Mouse (Mus musculus) limb, embryonic 11.5 days (tissue): ENCODE data around the gene N6amt1. TPM values are rescaled to one million over a fixed set of nuclear protein-coding genes. Genes with fewer than 3 reads are reported as not detected.

Source experiments
- ATAC-seq: fragments of 200-750 bp; cut with Nextera tagmentation; 2 replicates; pipeline ENCODE4 v1.8.0; 2017; ENCODE audit warnings: low read depth; ENCODE audit not compliant: insufficient number of reproducible peaks, low FRiP score, low TSS enrichment
- DNase-seq: peaks from one replicate; pipeline ENCODE4 v3.0.0-alpha.2; 2015; ENCODE audit warnings: low spot score
- H3K27ac ChIP-seq: fragments of 300-500 bp; sonication (generic); replicated peaks from 2 replicates; pipeline ENCODE4 v1.5.1; 2014; ENCODE audit warnings: low read depth, mild to moderate bottlenecking, low read length
- H3K27me3 ChIP-seq: fragments of 300-500 bp; sonication (generic); 2 replicates; pipeline ENCODE4 v1.6.1; 2014; ENCODE audit warnings: mild to moderate bottlenecking, low read length, mixed read lengths; ENCODE audit not compliant: control insufficient read depth, insufficient read depth
- H3K36me3 ChIP-seq: fragments of 300-500 bp; sonication (generic); 2 replicates; pipeline ENCODE4 v1.6.1; 2014; ENCODE audit warnings: mild to moderate bottlenecking, low read length, moderate library complexity, mixed read lengths; ENCODE audit not compliant: control insufficient read depth, insufficient read depth
- H3K4me1 ChIP-seq: fragments of 300-500 bp; sonication (generic); 2 replicates; pipeline ENCODE4 v1.6.1; 2014; ENCODE audit warnings: low read length, mixed read lengths; ENCODE audit not compliant: control insufficient read depth, insufficient read depth
- H3K4me2 ChIP-seq: fragments of 300-500 bp; sonication (generic); 2 replicates; pipeline ENCODE4 v1.6.1; 2014; ENCODE audit warnings: low read depth, mild to moderate bottlenecking, moderate library complexity; ENCODE audit not compliant: severe bottlenecking
- H3K4me3 ChIP-seq: fragments of 300-500 bp; sonication (generic); 2 replicates; pipeline ENCODE4 v1.5.1; 2014; ENCODE audit warnings: low read depth, low read length
- H3K9ac ChIP-seq: fragments of 300-500 bp; sonication (generic); 2 replicates; pipeline ENCODE4 v1.6.1; 2014; ENCODE audit warnings: mild to moderate bottlenecking, low read length
- H3K9me3 ChIP-seq: fragments of 300-500 bp; sonication (generic); 2 replicates; pipeline ENCODE4 v1.6.1; 2016; ENCODE audit warnings: low read length; ENCODE audit not compliant: control insufficient read depth
- WGBS: fragments of 180-500 bp; shearing (Covaris S2); extraction: QIAGEN DNeasy Blood & Tissue Kit; methylation state at CpG from one replicate; pipeline ENCODE4 v1.1.7; 2014; 5-methylcytosine and 5-hydroxymethylcytosine counted together
- polyA plus RNA-seq: library from polyadenylated mRNA; unstranded; fragments of >200 nt; fragmentation: Nextera tagmentation; extraction: Ambion mirVana; gene quantifications from 2 replicates; pipeline ENCODE4 v1.2.1, GENCODE M21; 2014

N6amt1 gene
- polyA plus RNA-seq, 1 experiment from 2014 or later = 20.6 TPM

DNA sequence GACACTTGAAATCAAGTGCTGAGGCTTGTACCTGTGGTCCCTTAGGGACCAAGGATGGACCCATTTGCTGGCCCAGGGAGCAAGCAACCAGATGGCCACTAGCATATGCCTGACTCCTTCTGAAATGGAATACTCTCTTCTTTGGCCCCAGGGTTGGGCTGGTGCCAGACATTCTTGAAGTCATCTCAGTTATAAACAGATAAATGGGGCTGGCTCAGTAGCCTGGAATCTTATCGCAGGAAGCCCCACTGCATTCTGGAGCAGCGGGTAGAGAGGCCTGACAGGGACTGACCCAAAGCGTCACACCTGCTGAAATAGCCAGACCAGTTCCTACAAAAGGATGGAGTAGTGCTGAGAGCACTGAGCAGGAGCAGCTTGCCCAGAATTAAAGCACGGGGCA is 10.2 kb downstream of the N6amt1 start:
- DNase-seq = no peak
- Histone ChIP-seq H3K4me1 (no peaks in the 10 kb centered on the region), H3K9ac (no peak overlapping the region), H3K36me3 (no peaks in the 10 kb centered on the region), H3K27ac (no peak overlapping the region), H3K4me2 (no peak overlapping the region), H3K9me3 (no peaks in the 10 kb centered on the region), H3K27me3 (no peaks in the 10 kb centered on the region), H3K4me3 (no peak overlapping the region)
- WGBS = 93% methylated on average over 4 of the region's 4 CpGs
- ATAC-seq = no peak

DNA sequence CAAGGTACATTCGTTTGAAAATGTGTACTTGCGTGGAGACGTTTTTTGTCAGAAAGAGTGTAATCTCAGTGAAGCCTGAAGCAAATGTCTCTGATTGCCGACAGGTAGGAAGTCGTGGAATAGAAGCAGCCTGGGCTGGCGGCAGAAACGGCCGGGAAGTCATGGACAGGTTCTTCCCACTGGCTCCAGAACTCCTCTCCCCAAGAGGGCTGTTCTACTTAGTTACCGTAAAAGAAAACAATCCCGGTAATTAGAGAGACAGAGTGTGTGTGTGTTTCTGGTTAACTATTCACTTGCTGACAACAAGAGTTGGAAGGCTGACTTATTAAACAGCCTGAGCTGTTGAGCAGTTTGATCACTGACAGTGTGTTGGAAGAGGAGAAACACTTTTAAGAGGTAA is 12.1 kb downstream of the N6amt1 start:
- H3K4me1 ChIP-seq = no peaks in the 10 kb centered on the region
- no peak for DNase-seq
- no peaks in the 10 kb centered on the region for H3K27me3 ChIP-seq
- no peaks in the 10 kb centered on the region for H3K36me3 ChIP-seq
- H3K9me3 ChIP-seq = no peaks in the 10 kb centered on the region
- H3K4me3 ChIP-seq = no peak overlapping the region
- no peak overlapping the region for H3K27ac ChIP-seq
- WGBS = 65% methylated on average over 10 of the region's 10 CpGs
- no peak overlapping the region for H3K4me2 ChIP-seq
- H3K9ac ChIP-seq = no peak overlapping the region
- ATAC-seq = no peak

DNA sequence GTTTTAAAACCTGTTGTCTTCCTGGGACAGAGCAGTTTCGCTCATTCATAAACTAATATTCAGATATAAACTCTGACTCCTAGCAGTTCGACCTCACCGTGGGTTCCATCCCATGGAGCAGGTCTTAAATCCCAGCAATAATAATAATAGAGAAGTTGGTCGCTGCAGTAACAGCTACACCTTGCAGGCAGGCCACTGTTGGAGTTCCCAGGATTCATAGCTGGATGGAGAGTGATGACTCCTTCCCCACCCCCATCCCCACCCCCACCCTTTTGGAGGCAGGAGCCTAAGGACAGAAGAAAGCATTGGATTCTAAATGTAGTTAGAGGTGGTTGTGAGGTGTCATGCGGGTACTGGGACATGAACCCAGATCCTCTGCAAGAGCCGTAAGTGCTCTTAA is 12.5 kb downstream of the N6amt1 start:
- Histone ChIP-seq H3K9me3 (no peaks in the 10 kb centered on the region), H3K27ac (no peak overlapping the region), H3K9ac (no peak overlapping the region), H3K4me2 (no peak overlapping the region), H3K27me3 (no peaks in the 10 kb centered on the region), H3K4me3 (no peak overlapping the region), H3K36me3 (no peaks in the 10 kb centered on the region), H3K4me1 (no peaks in the 10 kb centered on the region)
- WGBS = 94% methylated on average over 6 of the region's 6 CpGs
- DNase-seq (no peak), ATAC-seq (no peak)

DNA sequence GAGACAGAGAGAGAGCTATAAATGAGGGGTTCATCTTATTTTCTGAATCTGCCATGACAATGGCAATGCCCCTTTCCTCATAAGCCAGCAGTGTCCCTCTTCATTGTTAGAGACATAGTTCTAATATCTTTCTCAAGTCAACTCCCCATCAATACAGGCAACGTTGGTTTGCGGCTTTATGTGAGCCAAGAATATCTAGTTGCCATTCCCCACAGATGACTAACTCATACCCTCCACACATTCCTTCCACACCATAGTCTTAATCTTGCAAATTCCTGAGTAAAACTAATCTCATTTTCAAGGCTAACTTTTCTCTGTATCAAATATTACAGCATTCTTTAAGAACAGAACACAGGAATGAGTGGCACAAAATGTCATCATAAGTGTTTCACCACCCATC is 29.0 kb downstream of the N6amt1 start:
- DNase-seq (no peak), ATAC-seq (no peak)
- Histone ChIP-seq H3K27me3 (no peaks in the 10 kb centered on the region), H3K36me3 (peaks cover 16% of the 10 kb centered on the region), H3K9ac (no peak overlapping the region), H3K4me1 (no peaks in the 10 kb centered on the region), H3K4me2 (no peak overlapping the region), H3K27ac (no peak overlapping the region), H3K9me3 (no peaks in the 10 kb centered on the region), H3K4me3 (no peak overlapping the region)
- WGBS = 98% methylated on average over 2 of the region's 2 CpGs

DNA sequence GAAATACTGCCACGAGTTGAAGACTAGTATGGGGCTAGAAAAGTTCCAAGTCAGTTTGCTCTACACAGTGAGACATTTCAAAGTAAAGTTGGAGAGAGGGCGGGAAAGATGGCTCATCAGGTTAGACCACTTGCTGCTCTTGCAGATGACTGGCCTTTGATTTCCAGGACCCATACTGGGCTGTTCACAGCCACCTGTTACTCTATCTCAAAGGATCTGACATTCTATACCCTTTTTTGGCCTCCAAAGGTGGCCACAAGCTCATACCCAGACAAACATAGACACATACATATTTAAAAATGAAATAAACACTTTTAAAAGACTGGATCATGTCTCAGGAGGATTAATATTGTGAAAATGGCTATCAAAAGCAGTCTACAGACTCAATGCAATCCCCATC is 30.4 kb downstream of the N6amt1 start:
- WGBS = 78% methylated on average over 2 of the region's 2 CpGs
- no peaks in the 10 kb centered on the region for H3K4me1 ChIP-seq
- H3K27ac ChIP-seq = no peak overlapping the region
- no peak overlapping the region for H3K9ac ChIP-seq
- no peaks in the 10 kb centered on the region for H3K9me3 ChIP-seq
- H3K4me3 ChIP-seq = no peak overlapping the region
- H3K27me3 ChIP-seq = no peaks in the 10 kb centered on the region
- DNase-seq = no peak
- peaks cover 16% of the 10 kb centered on the region for H3K36me3 ChIP-seq
- ATAC-seq = no peak
- no peak overlapping the region for H3K4me2 ChIP-seq

DNA sequence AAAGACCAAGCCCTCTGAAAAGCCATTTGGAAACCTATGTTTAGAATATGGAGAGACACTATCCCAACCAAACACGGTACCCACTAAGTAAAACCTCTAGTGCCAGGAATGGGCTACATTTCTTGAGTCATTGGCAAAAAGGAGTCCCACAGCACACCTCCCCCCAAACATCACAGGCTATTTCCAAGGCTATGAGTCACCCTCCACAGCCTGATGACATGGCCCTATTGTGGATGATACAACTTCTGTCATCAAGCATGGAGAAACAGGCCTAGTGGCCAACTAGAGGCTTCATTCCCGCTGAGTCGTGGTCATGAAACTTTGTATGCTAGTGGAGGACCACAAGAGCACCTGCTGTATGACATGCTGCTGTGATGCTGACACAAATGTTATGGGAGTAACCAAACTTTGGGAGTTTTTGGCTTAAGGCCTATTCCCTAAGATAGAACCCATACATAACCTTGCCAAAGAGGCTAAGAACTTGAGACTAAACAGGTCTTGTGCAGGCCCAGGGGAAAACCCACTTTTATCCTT is 33.5 kb downstream of the N6amt1 start:
- Histone ChIP-seq H3K4me1 (no peaks in the 10 kb centered on the region), H3K9ac (no peak overlapping the region), H3K27me3 (no peaks in the 10 kb centered on the region), H3K4me2 (no peak overlapping the region), H3K9me3 (no peaks in the 10 kb centered on the region), H3K36me3 (peaks cover 5% of the 10 kb centered on the region), H3K27ac (no peak overlapping the region), H3K4me3 (no peak overlapping the region)
- DNase-seq (no peak), ATAC-seq (no peak)
- WGBS = 95% methylated on average over 3 of the region's 3 CpGs

DNA sequence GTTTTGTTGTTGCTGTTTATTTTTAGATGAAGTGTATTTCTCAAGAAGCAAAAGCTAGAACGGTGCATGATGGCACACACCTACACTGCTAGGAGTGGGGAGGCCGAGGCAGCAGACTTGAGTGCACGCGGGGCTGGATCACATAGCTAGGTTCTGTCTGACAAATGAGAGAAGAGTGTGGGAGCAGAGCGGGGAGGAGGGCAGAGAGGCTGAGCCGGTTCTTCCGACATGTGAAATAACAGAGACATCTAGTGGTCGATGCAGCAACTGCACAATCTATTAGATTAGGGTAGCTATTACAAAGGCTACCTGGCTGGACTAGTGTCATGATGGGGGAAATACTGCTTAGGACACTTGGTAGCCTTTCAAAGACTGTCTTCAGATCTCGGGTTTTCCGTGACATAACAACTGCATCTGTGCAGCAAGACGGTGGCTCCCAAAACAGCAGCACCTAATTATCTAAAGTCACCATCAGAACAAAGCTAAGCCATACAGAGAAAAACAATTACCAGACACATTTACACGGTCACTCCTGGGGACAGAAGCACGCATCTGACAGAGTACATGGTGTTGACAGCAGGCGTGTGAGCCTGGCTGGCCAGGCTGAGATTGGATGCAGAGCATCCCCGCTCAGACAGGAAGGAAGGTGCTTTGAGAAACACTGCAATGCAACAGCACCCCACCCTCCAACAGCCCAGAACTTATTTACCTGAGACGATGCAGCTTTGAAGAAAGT is 40.0 kb downstream of the N6amt1 start:
- no peaks in the 10 kb centered on the region for H3K27me3 ChIP-seq
- no peaks in the 10 kb centered on the region for H3K9me3 ChIP-seq
- no peaks in the 10 kb centered on the region for H3K4me1 ChIP-seq
- DNase-seq (peak; percentile 78), ATAC-seq (no peak)
- H3K27ac ChIP-seq = no peak overlapping the region
- no peak overlapping the region for H3K9ac ChIP-seq
- H3K36me3 ChIP-seq = peaks cover 8% of the 10 kb centered on the region
- H3K4me2 ChIP-seq = no peak overlapping the region
- H3K4me3 ChIP-seq = no peak overlapping the region
- 59% methylated on average over 16 of the region's 16 CpGs for WGBS

DNA sequence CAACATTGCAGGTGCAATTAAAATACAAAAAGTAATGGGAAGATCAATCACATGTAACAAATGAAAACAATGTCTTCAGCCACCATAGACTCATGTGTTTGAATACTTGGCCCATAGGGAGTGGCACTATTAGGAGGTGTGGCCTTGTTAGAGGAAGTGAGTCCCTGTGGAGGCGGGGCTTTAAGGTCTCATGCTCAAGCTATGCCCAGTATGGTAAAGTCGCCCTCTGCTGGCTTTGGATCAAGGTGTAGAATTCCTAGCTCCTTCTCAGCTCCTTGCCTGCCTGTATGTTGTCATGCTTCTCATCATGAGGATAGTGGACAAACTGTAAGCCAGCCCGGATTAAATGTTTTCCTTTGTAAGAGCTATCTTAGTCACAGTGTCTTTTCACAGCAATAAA is 51.0 kb downstream of the N6amt1 start:
- WGBS = 89% methylated on average over 3 of the region's 3 CpGs
- Histone ChIP-seq H3K27ac (no peak overlapping the region), H3K4me1 (no peaks in the 10 kb centered on the region), H3K9me3 (no peaks in the 10 kb centered on the region), H3K36me3 (peaks cover 7% of the 10 kb centered on the region), H3K4me2 (no peak overlapping the region), H3K4me3 (no peak overlapping the region), H3K9ac (no peak overlapping the region), H3K27me3 (no peaks in the 10 kb centered on the region)
- no peak for ATAC-seq
- DNase-seq = no peak
